Mouse (Mus musculus) gastrocnemius, postnatal 10 days (tissue): ENCODE measurements at regions not wholly inside any gene's neighbourhood (a gene's known extent, or its start where the extent isn't known, plus 50 kb on each side); places are given as distances from the start of the nearest gene placed in this dataset.
A peak's percentile ranks its signal among the peaks of the same experiment; 100 is the strongest.

Experiments used
- DNase-seq: peaks from one replicate; pipeline ENCODE4 v3.0.0; 2021; ENCODE audit warnings: mixed read lengths

GRCm38 (mm10) chr14:72371702-72372277 lies 119.8 kb downstream of the Gm9195 start:
- DNase-seq = peak; percentile 79

- DNase-seq = no peak
These were observed 130.7 kb downstream of the Gm9195 start for GRCm38 (mm10) chr14:72360829-72361520.

GRCm38 (mm10) chr14:72360181-72360580 lies 131.5 kb downstream of the Gm9195 start:
- DNase-seq = no peak

- DNase-seq = no peak
These were observed 133.7 kb downstream of the Gm9195 start for GRCm38 (mm10) chr14:72357915-72358314.

- DNase-seq = peak; percentile 5
These were observed 149.5 kb downstream of the Gm9195 start for GRCm38 (mm10) chr14:72342181-72342580.

- DNase-seq = no peak
These were observed 150.0 kb downstream of the Gm9195 start for GRCm38 (mm10) chr14:72341590-72342154.

GRCm38 (mm10) chr14:72338046-72338445 lies 153.6 kb downstream of the Gm9195 start:
- no peak for DNase-seq

GRCm38 (mm10) chr14:72303856-72304255 lies 187.8 kb downstream of the Gm9195 start:
- no peak for DNase-seq

- peak; percentile 22 for DNase-seq
These were observed 191.6 kb downstream of the Gm9195 start for GRCm38 (mm10) chr14:72300026-72300425.

- no peak for DNase-seq
These were observed 197.0 kb downstream of the Gm9195 start for GRCm38 (mm10) chr14:72294631-72295030.

- no peak for DNase-seq
These were observed 197.8 kb downstream of the Gm9195 start for GRCm38 (mm10) chr14:72293677-72294387.

- no peak for DNase-seq
These were observed 198.9 kb downstream of the Gm9195 start for GRCm38 (mm10) chr14:72292656-72293299.

GRCm38 (mm10) chr14:72277309-72277708 lies 214.3 kb downstream of the Gm9195 start:
- no peak for DNase-seq

- no peak for DNase-seq
These were observed 232.4 kb downstream of the Gm9195 start for GRCm38 (mm10) chr14:72259255-72259654.

- DNase-seq = no peak
These were observed 249.8 kb downstream of the Gm9195 start for GRCm38 (mm10) chr14:72241872-72242271.

GRCm38 (mm10) chr14:72240272-72240671 lies 251.4 kb downstream of the Gm9195 start:
- DNase-seq = no peak

GRCm38 (mm10) chr14:72238344-72238743 lies 253.3 kb downstream of the Gm9195 start:
- DNase-seq = no peak

- DNase-seq = no peak
These were observed 257.2 kb downstream of the Gm9195 start for GRCm38 (mm10) chr14:72234234-72235075.

GRCm38 (mm10) chr14:72227853-72228252 lies 263.8 kb downstream of the Gm9195 start:
- DNase-seq = no peak

GRCm38 (mm10) chr14:72227441-72227840 lies 264.2 kb downstream of the Gm9195 start:
- no peak for DNase-seq

GRCm38 (mm10) chr14:72226946-72227345 lies 264.7 kb downstream of the Gm9195 start:
- no peak for DNase-seq

- no peak for DNase-seq
These were observed 268.8 kb downstream of the Gm9195 start for GRCm38 (mm10) chr14:72222836-72223235.
